Mouse (Mus musculus) neural tube, embryonic 12.5 days (tissue): ENCODE results near the gene Vmn2r52. TPM values are rescaled to one million over a fixed set of nuclear protein-coding genes. Genes with fewer than 3 reads are reported as not detected.
"Not testable (repeated sequence)": the region's sequence is repeated elsewhere in the genome, so short reads cannot be mapped to it uniquely, and the experiment has no call there.

ENCODE experiments used
- ATAC-seq: fragments of 200-750 bp; cut with Nextera tagmentation; 2 replicates; pipeline ENCODE4 v1.8.0; 2017; ENCODE audit warnings: low read depth, mild to moderate bottlenecking, moderate TSS enrichment, moderate library complexity; ENCODE audit not compliant: low FRiP score
- H3K27ac ChIP-seq: fragments of 300-500 bp; sonication (generic); 2 replicates; pipeline ENCODE4 v1.5.1; 2016
- H3K27me3 ChIP-seq: fragments of 300-500 bp; sonication (generic); replicated peaks from 2 replicates; pipeline ENCODE4 v1.6.1; 2016; ENCODE audit warnings: mild to moderate bottlenecking
- H3K36me3 ChIP-seq: fragments of 300-500 bp; sonication (generic); 2 replicates; pipeline ENCODE4 v1.6.1; 2016; ENCODE audit warnings: mild to moderate bottlenecking
- H3K4me1 ChIP-seq: fragments of 300-500 bp; sonication (generic); 2 replicates; pipeline ENCODE4 v1.6.1; 2016
- H3K4me2 ChIP-seq: fragments of 300-500 bp; sonication (generic); replicated peaks from 2 replicates; pipeline ENCODE4 v1.6.1; 2016; ENCODE audit warnings: mild to moderate bottlenecking
- H3K4me3 ChIP-seq: fragments of 300-500 bp; sonication (generic); 2 replicates; pipeline ENCODE4 v1.5.1; 2016
- H3K9ac ChIP-seq: fragments of 300-500 bp; sonication (generic); 2 replicates; pipeline ENCODE4 v1.6.1; 2016; ENCODE audit warnings: mild to moderate bottlenecking
- H3K9me3 ChIP-seq: fragments of 300-500 bp; sonication (generic); 2 replicates; pipeline ENCODE4 v1.6.1; 2016; ENCODE audit warnings: mild to moderate bottlenecking
- WGBS: fragments of 180-500 bp; shearing (Covaris S2); methylation state at CpG from one replicate; pipeline ENCODE4 v1.1.7; 2016; 5-methylcytosine and 5-hydroxymethylcytosine counted together
- polyA plus RNA-seq: library from polyadenylated mRNA; unstranded; fragments of >200 nt; fragmentation: Nextera tagmentation; extraction: Ambion mirVana; gene quantifications from 2 replicates; pipeline ENCODE4 v1.2.1, GENCODE M21; 2016

Gene Vmn2r52
- not detected in 2 replicates for polyA plus RNA-seq

GRCm38 (mm10) chr7:10176473-10176872 is at the start of gene Vmn2r52:
TSS of gene Vmn2r52 (minus strand) at chr7:10176573.
- WGBS = 93% methylated on average over 1 of the region's 1 CpGs
- no peak for ATAC-seq
- 0 out of 2 replicates have a peak, but pooled peaks cover 5% of the 10 kb centered on the region for H3K9me3 ChIP-seq

GRCm38 (mm10) chr7:10105641-10106040 is 70.7 kb downstream of the Vmn2r52 start, which contains the start of gene Vmn2r51:
TSS of gene Vmn2r51 (minus strand) at chr7:10105741.
- H3K4me1 ChIP-seq, H3K36me3 ChIP-seq, H3K9ac ChIP-seq, H3K9me3 ChIP-seq, H3K4me3 ChIP-seq, H3K4me2 ChIP-seq, ATAC-seq, H3K27ac ChIP-seq, H3K27me3 ChIP-seq: not testable (repeated sequence)
- 65% methylated on average over 1 of the region's 1 CpGs for WGBS

More at GRCm38 (mm10) chr7:10176473-10176872, at the start of gene Vmn2r52:
- Histone ChIP-seq H3K36me3 (no peaks in the 10 kb centered on the region), H3K4me2 (no peak within 1 kb of the TSS), H3K9ac (no peak within 1 kb of the TSS), H3K27me3 (no peaks in the 10 kb centered on the region), H3K27ac (no peak within 1 kb of the TSS), H3K4me1 (no peaks in the 10 kb centered on the region), H3K4me3 (no peak within 1 kb of the TSS)

Other genes starting within 250 kb of the Vmn2r52 start
- gene Vmn2r48, start 223.0 kb downstream of the Vmn2r52 start, polyA plus RNA-seq = not detected in 2 replicates
- not detected in 2 replicates for gene Vmn2r49, start 184.3 kb downstream of the Vmn2r52 start, polyA plus RNA-seq
- gene Vmn2r50, start 123.3 kb downstream of the Vmn2r52 start, polyA plus RNA-seq = not detected in 2 replicates
- gene Vmn2r51, start 70.8 kb downstream of the Vmn2r52 start, polyA plus RNA-seq = not detected in 2 replicates
- not detected in 2 replicates for gene Vmn1r66, start 101.4 kb upstream of the Vmn2r52 start, polyA plus RNA-seq